Mouse (Mus musculus): ENCODE data around the gene Gm973.

- TF ChIP-seq POLR2A (IDR thresholded peaks at IDR 0.05; ENCODE audit: borderline replicate concordance, low read depth, low read length) (no peak), CTCF (IDR thresholded peaks at IDR 0.05; ENCODE audit: low read depth, low read length) (no peak)
Measured at GRCm38 (mm10) chr1:59636349-59636748, 120.3 kb downstream of the Gm973 start.

Measured in bone marrow macrophage, adult 2 months (primary cell).